Mouse (Mus musculus): ENCODE data around the gene Psd. TPM values are rescaled to one million over a fixed set of nuclear protein-coding genes. Genes with fewer than 3 reads are reported as not detected.
A peak's percentile ranks its signal among the peaks of the same experiment; 100 is the strongest.

Gene Psd
- total and polyA plus RNA-seq, 2 experiments, result 0.46 to 0.57 TPM

- WGBS, result 97% methylated on average over 7 of the region's 7 CpGs
- no peak for DNase-seq (ENCODE audit: extremely low read depth, low read depth, low spot score)
- no peaks in the 10 kb centered on the region for H3K4me1 ChIP-seq (ENCODE audit: control insufficient read depth, insufficient read depth, low read length)
- H3K27me3 ChIP-seq (ENCODE audit: control insufficient read depth, insufficient read depth, low read length), result no peaks in the 10 kb centered on the region
- no peak for TF ChIP-seq CTCF (IDR thresholded peaks at IDR 0.05; ENCODE audit: low read depth, low read length)
- TF ChIP-seq POLR2A (IDR thresholded peaks at IDR 0.05; ENCODE audit: extremely low read depth, insufficient read depth, low read length), result no peak
- no peak overlapping the region for H3K4me3 ChIP-seq (ENCODE audit: insufficient read depth, low read depth, low read length)
- peaks cover 36% of the 10 kb centered on the region for H3K36me3 ChIP-seq (ENCODE audit: control insufficient read depth, insufficient read depth, low read length)
- no peaks in the 10 kb centered on the region for H3K79me2 ChIP-seq (ENCODE audit: control insufficient read depth, insufficient read depth, low read length)
- no peak overlapping the region for H3K9ac ChIP-seq (ENCODE audit: low read depth, low read length)
- no peak overlapping the region for H3K27ac ChIP-seq (replicated peaks; ENCODE audit: insufficient read depth, low read depth, low read length)
Observed at GRCm38 (mm10) chr19:46285631-46286030, 41.3 kb downstream of the Psd start.

- Histone ChIP-seq H3K27ac (replicated peaks; ENCODE audit: insufficient read depth, low read depth, low read length) (no peak overlapping the region), H3K79me2 (ENCODE audit: control insufficient read depth, insufficient read depth, low read length) (no peaks in the 10 kb centered on the region), H3K4me1 (ENCODE audit: control insufficient read depth, insufficient read depth, low read length) (no peaks in the 10 kb centered on the region), H3K4me3 (ENCODE audit: insufficient read depth, low read depth, low read length) (no peak overlapping the region), H3K36me3 (ENCODE audit: control insufficient read depth, insufficient read depth, low read length) (peaks cover 45% of the 10 kb centered on the region), H3K27me3 (ENCODE audit: control insufficient read depth, insufficient read depth, low read length) (no peaks in the 10 kb centered on the region), H3K9ac (ENCODE audit: low read depth, low read length) (no peak overlapping the region)
- WGBS, result 95% methylated on average over 4 of the region's 4 CpGs
- TF ChIP-seq POLR2A (IDR thresholded peaks at IDR 0.05; ENCODE audit: extremely low read depth, insufficient read depth, low read length) (no peak), CTCF (IDR thresholded peaks at IDR 0.05; ENCODE audit: low read depth, low read length) (no peak)
- no peak for DNase-seq (ENCODE audit: extremely low read depth, low read depth, low spot score)
Observed at GRCm38 (mm10) chr19:46284686-46285085, 42.3 kb downstream of the Psd start.

GRCm38 (mm10) chr19:46282081-46282849 lies 44.7 kb downstream of the Psd start:
- 97% methylated on average over 11 of the region's 11 CpGs for WGBS
- Histone ChIP-seq H3K4me3 (ENCODE audit: insufficient read depth, low read depth, low read length) (no peak overlapping the region), H3K9ac (ENCODE audit: low read depth, low read length) (no peak overlapping the region), H3K4me1 (ENCODE audit: control insufficient read depth, insufficient read depth, low read length) (no peaks in the 10 kb centered on the region), H3K79me2 (ENCODE audit: control insufficient read depth, insufficient read depth, low read length) (no peaks in the 10 kb centered on the region), H3K27me3 (ENCODE audit: control insufficient read depth, insufficient read depth, low read length) (no peaks in the 10 kb centered on the region), H3K27ac (replicated peaks; ENCODE audit: insufficient read depth, low read depth, low read length) (no peak overlapping the region), H3K36me3 (ENCODE audit: control insufficient read depth, insufficient read depth, low read length) (peaks cover 55% of the 10 kb centered on the region)
- no peak for TF ChIP-seq POLR2A (IDR thresholded peaks at IDR 0.05; ENCODE audit: extremely low read depth, insufficient read depth, low read length)
- peak; percentile 41 for TF ChIP-seq CTCF (IDR thresholded peaks at IDR 0.05; ENCODE audit: low read depth, low read length)
- no peak for DNase-seq (ENCODE audit: extremely low read depth, low read depth, low spot score)

GRCm38 (mm10) chr19:46275307-46275706 lies 51.6 kb downstream of the Psd start:
- H3K36me3 ChIP-seq (ENCODE audit: control insufficient read depth, insufficient read depth, low read length), result peaks cover 57% of the 10 kb centered on the region
- H3K4me1 ChIP-seq (ENCODE audit: control insufficient read depth, insufficient read depth, low read length), result no peaks in the 10 kb centered on the region
- H3K4me3 ChIP-seq (ENCODE audit: insufficient read depth, low read depth, low read length), result no peak overlapping the region
- no peak overlapping the region for H3K27ac ChIP-seq (replicated peaks; ENCODE audit: insufficient read depth, low read depth, low read length)
- DNase-seq (ENCODE audit: extremely low read depth, low read depth, low spot score), result peak; percentile 16
- H3K27me3 ChIP-seq (ENCODE audit: control insufficient read depth, insufficient read depth, low read length), result no peaks in the 10 kb centered on the region
- TF ChIP-seq CTCF (IDR thresholded peaks at IDR 0.05; ENCODE audit: low read depth, low read length), result peak; percentile 53; the same call in 1 of the 2 replicates
- no peak for TF ChIP-seq POLR2A (IDR thresholded peaks at IDR 0.05; ENCODE audit: extremely low read depth, insufficient read depth, low read length)
- H3K79me2 ChIP-seq (ENCODE audit: control insufficient read depth, insufficient read depth, low read length), result no peaks in the 10 kb centered on the region
- no peak overlapping the region for H3K9ac ChIP-seq (ENCODE audit: low read depth, low read length)

GRCm38 (mm10) chr19:46264762-46265161 lies 62.2 kb downstream of the Psd start:
- peaks cover 91% of the 10 kb centered on the region for H3K36me3 ChIP-seq (ENCODE audit: control insufficient read depth, insufficient read depth, low read length)

More at GRCm38 (mm10) chr19:46264762-46265161, 62.2 kb downstream of the Psd start:
- DNase-seq (ENCODE audit: extremely low read depth, low read depth, low spot score), result no peak
- H3K79me2 ChIP-seq (ENCODE audit: control insufficient read depth, insufficient read depth, low read length), result no peaks in the 10 kb centered on the region
- TF ChIP-seq CTCF (IDR thresholded peaks at IDR 0.05; ENCODE audit: low read depth, low read length) (no peak), POLR2A (IDR thresholded peaks at IDR 0.05; ENCODE audit: extremely low read depth, insufficient read depth, low read length) (no peak)
- no peak overlapping the region for H3K27ac ChIP-seq (replicated peaks; ENCODE audit: insufficient read depth, low read depth, low read length)
- 95% methylated on average over 7 of the region's 7 CpGs for WGBS
- H3K4me1 ChIP-seq (ENCODE audit: control insufficient read depth, insufficient read depth, low read length), result no peaks in the 10 kb centered on the region
- H3K4me3 ChIP-seq (ENCODE audit: insufficient read depth, low read depth, low read length), result no peak overlapping the region
- H3K27me3 ChIP-seq (ENCODE audit: control insufficient read depth, insufficient read depth, low read length), result no peaks in the 10 kb centered on the region
- no peak overlapping the region for H3K9ac ChIP-seq (ENCODE audit: low read depth, low read length)

Other genes starting within 250 kb of the Psd start
- 0.67 and 9.8 TPM in 2 replicates for gene Elovl3, start 195.3 kb downstream of the Psd start, total RNA-seq (2014; rRNA removed)
- 2.6 and 3.7 TPM in 2 replicates for gene Elovl3, start 195.3 kb downstream of the Psd start, polyA plus RNA-seq (2012; rRNA removed)
- not detected in 2 replicates for gene Pitx3, start 178.8 kb downstream of the Psd start, total RNA-seq (2014; rRNA removed)
- gene Pitx3, start 178.8 kb downstream of the Psd start, polyA plus RNA-seq (2012; rRNA removed), result not detected in 2 replicates
- gene Gbf1, start 174.6 kb downstream of the Psd start, total RNA-seq (2014; rRNA removed), result 25.0 and 25.7 TPM in 2 replicates
- gene Gbf1, start 174.6 kb downstream of the Psd start, polyA plus RNA-seq (2012; rRNA removed), result 49.3 and 58.1 TPM in 2 replicates
- gene Nfkb2, start 22.8 kb downstream of the Psd start, total RNA-seq (2014; rRNA removed), result 3.7 and 4.7 TPM in 2 replicates
- gene Nfkb2, start 22.8 kb downstream of the Psd start, polyA plus RNA-seq (2012; rRNA removed), result 8.1 and 9.3 TPM in 2 replicates
- 6.2 and 6.4 TPM in 2 replicates for gene Fbxl15, start 1.0 kb upstream of the Psd start, total RNA-seq (2014; rRNA removed)
- gene Fbxl15, start 1.0 kb upstream of the Psd start, polyA plus RNA-seq (2012; rRNA removed), result 15.1 and 22.6 TPM in 2 replicates
- gene Cuedc2, start 11.5 kb upstream of the Psd start, total RNA-seq (2014; rRNA removed), result 19.5 and 21.7 TPM in 2 replicates
- 24.6 and 25.1 TPM in 2 replicates for gene Cuedc2, start 11.5 kb upstream of the Psd start, polyA plus RNA-seq (2012; rRNA removed)
- gene Mfsd13a, start 14.0 kb upstream of the Psd start, total RNA-seq (2014; rRNA removed), result 1.2 and 1.3 TPM in 2 replicates
- 17.9 and 22.0 TPM in 2 replicates for gene Mfsd13a, start 14.0 kb upstream of the Psd start, polyA plus RNA-seq (2012; rRNA removed)
- gene 2310034G01Rik, start 23.1 kb upstream of the Psd start, total RNA-seq (2014; rRNA removed), result 0.09 and 0.40 TPM in 2 replicates
- 0.10 and 0.25 TPM in 2 replicates for gene 2310034G01Rik, start 23.1 kb upstream of the Psd start, polyA plus RNA-seq (2012; rRNA removed)
- gene Actr1a, start 68.6 kb upstream of the Psd start, total RNA-seq (2014; rRNA removed), result 29.7 and 32.5 TPM in 2 replicates
- 40.9 and 46.2 TPM in 2 replicates for gene Actr1a, start 68.6 kb upstream of the Psd start, polyA plus RNA-seq (2012; rRNA removed)
- 1.1 and 2.3 TPM in 2 replicates for gene Sufu, start 69.7 kb upstream of the Psd start, total RNA-seq (2014; rRNA removed)
- gene Sufu, start 69.7 kb upstream of the Psd start, polyA plus RNA-seq (2012; rRNA removed), result 2.8 and 3.2 TPM in 2 replicates
- gene Trim8, start 174.5 kb upstream of the Psd start, total RNA-seq (2014; rRNA removed), result 7.3 and 9.9 TPM in 2 replicates
- 17.7 and 20.0 TPM in 2 replicates for gene Trim8, start 174.5 kb upstream of the Psd start, polyA plus RNA-seq (2012; rRNA removed)
- 21.9 and 25.1 TPM in 2 replicates for gene Arl3, start 246.0 kb upstream of the Psd start, total RNA-seq (2014; rRNA removed)
- 8.7 and 12.7 TPM in 2 replicates for gene Arl3, start 246.0 kb upstream of the Psd start, polyA plus RNA-seq (2012; rRNA removed)
- 33.8 and 34.6 TPM in 2 replicates for gene Sfxn2, start 246.2 kb upstream of the Psd start, total RNA-seq (2014; rRNA removed)
- gene Sfxn2, start 246.2 kb upstream of the Psd start, polyA plus RNA-seq (2012; rRNA removed), result 13.9 and 15.1 TPM in 2 replicates

Measured in liver, adult 2 months (tissue).